Mouse (Mus musculus) ZHBTc4 (cell line): ENCODE measurements around the gene Relt.

Experiments
- DNase-seq: peaks from one replicate; pipeline ENCODE4 v3.0.0-alpha.2; 2011; ENCODE audit warnings: low read depth, low spot score

Relt gene

DNA sequence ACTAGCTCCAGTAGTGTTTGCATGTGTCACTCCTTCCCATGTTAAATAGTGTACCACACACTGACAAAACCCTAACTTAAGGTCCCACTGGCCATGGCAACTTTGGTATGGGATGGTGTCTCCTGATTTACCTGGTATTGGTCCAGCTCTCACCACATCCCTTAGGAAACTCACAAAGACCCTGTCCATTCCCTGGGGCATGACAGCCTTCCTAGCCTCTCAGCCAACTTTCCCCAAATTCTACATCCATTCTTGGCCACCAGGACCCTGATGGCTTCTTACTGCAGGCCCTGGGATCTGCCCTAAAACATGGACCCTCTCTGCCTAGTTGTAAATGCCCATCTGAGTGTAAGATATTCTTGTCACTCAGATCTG lies 18.2 kb downstream of the Relt start:
- no peak for DNase-seq

- DNase-seq, result no peak
Measured at GRCm38 (mm10) chr7:100844385-100845025, 18.7 kb downstream of the Relt start.

DNA sequence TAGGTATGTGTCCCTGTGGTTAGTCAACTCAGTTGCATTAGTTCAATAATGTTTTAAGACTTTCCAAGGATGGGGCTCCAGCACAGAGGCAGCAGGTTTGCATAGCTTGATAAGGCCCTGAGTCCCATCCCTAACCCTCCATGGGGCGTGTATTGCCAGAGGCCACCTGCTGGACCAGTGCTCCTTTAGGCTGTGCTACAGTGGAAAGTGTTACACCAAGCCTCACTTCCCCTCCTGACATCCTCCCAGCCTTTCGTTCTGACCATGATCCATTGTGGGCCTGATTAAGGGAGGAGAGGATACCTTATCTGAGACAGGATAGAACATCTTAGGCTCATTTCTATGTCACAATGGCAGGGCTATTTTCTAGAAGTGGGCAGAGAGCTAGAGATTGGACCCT lies 19.4 kb downstream of the Relt start:
- DNase-seq, result no peak

DNA sequence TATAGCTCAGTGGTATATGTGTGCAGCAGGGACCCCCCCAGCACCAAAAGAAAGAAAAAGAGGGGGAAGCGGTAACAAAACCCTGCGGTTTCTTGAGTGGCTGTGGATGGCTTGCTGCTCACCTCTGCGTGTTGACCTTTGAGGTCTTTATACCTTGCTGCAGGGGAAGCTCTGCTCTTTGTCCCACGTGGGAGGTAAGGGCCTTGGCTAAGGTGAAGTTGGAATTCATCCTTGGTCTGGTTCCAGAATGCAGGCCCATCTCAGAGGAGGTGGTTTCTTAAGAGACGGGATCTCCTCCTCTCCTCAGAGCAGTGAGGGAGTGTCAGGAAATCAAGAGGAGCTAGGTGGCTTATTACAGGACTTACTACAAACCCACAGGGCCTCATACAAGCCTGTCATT lies 21.1 kb downstream of the Relt start:
- no peak for DNase-seq

GRCm38 (mm10) chr7:100841608-100842007 lies 21.6 kb downstream of the Relt start:
- no peak for DNase-seq

DNA sequence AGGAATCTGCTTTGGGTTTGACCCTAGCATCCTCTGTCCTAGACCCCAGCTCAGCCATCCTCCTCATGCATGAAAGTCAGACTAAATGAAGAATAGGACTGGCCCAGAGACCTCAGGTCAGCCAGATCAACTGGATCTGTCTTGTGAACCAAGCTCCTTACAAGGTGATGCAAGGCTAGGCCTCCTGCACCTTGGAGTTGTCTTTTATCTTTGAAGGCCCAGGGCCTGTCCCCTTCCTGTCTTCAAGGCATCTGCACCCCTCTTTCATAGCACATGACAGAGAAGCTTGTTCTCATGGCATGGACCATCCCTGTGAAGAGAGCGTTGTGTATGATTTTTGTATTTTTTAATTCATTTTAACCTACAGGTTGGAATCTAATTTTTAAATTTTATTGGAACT lies 22.3 kb downstream of the Relt start:
- DNase-seq, result no peak

DNA sequence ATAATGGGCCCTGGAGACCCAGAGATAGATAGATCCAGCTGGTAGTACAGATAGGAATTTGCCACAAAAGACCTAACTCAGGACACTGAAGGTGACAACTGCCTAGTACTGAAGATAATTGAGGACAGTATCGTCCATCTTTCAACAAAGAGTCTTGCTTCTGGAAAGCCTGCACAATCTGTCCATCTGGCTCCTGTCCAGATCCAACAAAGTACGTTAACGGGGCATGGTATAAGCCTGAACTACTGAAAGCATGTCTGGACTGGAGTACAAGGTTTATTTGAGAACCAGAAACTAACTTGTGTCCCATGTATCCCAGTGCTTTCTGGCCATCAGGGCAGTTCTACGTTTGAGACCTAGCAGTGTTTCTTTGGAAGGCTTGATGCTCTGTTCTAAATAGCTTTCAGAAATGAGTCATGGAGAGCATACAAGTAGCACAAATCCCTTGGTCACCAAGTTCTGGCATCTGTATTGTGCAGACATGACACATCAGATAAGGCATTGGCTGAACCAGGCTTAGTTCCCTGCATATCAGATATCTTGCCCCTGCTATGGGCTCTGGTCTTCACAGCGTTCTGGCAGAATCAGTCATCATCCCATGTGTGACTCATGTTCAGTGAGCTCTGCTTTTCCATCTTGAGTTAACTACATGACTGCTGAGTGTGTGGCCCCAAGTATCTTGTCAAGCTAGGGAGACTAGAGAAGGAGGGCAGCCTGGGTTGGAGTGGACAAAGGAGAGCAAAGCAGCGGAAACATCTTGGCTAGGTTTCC lies 23.4 kb downstream of the Relt start:
- no peak for DNase-seq

DNA sequence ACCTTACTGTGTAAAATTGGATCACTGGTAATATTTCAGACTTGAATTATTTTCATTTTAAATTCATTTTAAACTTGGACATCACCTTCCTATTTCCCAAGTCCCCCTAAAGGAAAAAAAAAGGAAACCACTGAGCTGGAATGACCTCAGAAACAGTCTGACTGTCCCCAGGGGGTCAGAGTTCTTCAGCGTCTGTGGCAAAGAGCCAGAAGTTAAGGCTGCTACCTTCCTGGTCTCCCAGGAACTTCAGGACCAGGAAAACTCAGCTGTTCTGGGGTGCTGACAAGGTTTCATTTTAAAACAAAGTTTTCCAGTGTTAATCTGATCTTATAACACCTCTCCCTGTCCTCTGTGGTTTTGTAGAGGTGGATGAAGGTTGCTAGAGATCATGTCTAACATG lies 25.5 kb downstream of the Relt start:
- DNase-seq, result no peak

GRCm38 (mm10) chr7:100836657-100837056 lies 26.6 kb downstream of the Relt start:
- no peak for DNase-seq

GRCm38 (mm10) chr7:100835711-100836110 lies 27.5 kb downstream of the Relt start:
- no peak for DNase-seq

DNA sequence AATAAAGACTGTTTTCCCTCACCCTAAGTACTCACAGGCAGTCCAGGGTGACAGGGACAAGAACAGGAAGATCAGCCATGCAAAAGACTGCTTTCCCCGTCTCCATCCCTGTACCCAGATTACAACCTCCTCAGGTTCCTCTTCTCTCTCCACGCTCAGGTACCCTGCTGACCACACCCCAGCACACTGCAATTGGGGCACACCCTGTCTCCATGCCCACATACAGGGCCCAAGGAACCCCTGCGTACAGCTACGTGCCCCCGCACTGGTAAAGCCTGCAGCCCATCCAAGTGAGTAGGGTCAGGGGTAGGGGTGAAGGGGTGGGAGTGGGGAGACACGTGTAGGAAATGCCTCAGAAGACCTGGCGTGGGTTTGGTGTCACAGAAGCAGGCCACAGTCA lies 28.1 kb downstream of the Relt start:
- no peak for DNase-seq

DNA sequence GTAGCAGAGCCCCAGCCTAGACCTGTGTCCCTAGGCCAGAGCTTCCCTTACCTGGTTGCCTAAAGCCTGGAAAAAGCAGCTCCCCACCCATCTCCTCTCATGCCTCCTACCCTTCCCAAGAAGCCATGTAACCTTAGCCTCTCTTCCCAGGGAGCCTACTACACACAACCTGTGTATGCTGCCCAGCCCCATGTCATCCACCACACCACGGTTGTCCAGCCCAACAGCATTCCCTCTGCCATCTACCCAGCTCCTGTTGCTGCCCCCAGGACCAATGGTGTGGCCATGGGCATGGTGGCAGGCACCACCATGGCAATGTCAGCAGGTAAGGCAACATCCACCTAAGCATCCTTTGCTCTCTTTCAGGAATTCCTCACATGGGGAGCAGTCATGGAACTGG lies 29.4 kb downstream of the Relt start:
- no peak for DNase-seq

GRCm38 (mm10) chr7:100828549-100828948 lies 34.7 kb downstream of the Relt start:
- no peak for DNase-seq

GRCm38 (mm10) chr7:100824661-100825060 lies 38.6 kb downstream of the Relt start:
- DNase-seq, result no peak

GRCm38 (mm10) chr7:100818401-100819064 lies 44.7 kb downstream of the Relt start:
- DNase-seq, result no peak

DNA sequence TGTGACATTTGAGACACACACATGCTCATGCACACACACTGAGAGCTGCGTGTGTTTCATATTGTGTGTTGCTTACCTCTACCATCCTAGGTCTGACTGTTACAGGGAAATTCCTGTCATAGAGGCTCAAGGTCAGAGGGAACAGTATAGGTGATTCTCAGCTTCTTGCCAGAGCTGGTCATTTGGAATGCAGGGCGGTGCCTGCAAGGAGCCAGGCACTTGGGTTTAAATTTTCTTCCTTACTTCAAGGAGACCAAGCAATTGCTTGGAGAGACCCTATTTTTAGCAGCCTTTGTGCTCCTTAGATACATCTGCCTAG lies 45.8 kb downstream of the Relt start:
- DNase-seq, result peak; percentile 70

DNA sequence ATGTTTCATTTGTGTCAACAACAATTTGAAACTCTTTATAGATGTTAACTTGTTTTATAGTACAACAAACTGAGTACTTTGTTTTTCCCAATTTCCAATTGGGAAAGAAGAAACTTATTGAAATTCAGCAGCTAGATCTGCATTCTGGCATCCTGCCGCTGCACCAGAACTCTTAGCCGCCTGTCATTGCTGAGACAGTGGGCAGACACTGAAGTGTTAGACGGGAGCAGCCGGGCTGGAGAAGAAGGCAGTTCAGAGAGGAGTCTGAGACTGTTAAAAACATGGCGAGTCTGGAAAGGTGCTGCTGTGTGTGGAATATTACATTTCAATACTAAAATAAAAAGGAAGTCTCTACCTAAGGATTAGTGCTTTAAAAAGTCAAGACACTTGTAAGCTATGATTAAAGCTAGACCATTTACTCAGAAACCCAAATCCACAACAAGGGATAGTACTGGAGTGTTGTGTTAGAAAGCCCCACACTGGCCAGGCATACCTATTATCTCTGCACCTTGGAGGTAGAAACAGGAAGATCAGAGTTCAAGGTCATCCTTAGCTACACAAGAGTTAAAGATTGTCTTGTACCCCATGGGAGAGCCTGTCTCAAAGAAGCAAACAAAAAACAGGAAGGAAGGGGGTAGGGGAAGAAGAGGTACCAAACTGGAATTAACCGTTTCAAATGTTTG lies 46.3 kb downstream of the Relt start:
- no peak for DNase-seq

DNA sequence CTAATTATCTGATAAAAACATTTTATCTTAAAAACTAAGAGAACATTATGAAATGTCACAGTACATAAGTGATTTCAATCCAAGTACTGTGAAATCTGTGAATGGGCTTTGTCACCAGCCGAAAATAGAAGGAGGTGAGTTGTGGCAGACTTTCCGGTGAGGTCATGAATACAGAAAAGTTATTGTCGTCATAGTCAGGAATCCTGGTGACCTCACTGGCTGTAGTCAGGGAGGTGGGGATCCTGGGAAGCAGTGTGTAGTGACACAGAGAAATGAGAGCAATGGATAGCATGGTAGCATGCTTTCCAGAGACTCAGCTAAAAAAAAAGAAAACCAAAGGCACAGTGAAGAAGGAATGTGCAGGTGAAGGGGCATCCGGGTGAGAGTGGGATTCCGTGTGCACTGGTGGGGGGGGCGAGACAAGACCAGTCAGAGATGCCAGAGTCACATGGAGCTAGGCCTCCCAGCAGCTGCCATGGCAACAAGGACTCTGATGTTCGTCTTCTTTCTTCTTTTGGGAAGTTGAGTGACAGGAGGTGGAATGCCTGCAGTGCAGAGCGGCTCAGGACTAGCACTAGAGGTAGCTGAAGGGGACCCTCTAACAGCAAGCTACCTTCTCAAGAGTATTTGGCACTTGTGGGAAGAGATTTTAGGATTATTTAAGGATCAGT lies 47.2 kb downstream of the Relt start:
- DNase-seq, result peak; percentile 37

- DNase-seq, result no peak
Measured at GRCm38 (mm10) chr7:100812641-100813040, 50.6 kb downstream of the Relt start.

- no peak for DNase-seq
Measured at GRCm38 (mm10) chr7:100811912-100812311, 51.3 kb downstream of the Relt start.

DNA sequence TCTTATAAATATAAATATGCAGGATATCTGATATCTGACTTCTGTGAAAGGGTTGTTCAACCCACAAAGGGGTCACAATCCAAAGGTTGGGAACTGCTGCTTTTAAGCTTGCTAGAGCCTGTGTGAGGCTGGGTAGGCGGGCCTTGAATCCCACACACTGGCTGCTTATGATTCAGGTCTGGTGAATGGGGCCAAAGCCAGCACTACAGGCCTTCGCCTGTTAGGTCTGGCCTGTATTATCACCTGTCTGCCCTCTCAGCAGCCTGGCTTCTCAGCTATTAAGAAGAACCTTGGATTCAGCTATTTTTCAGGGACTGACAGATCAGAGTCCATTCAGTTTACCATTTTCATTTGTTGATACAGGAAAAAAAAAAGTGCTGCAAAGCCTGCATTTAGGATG lies 57.9 kb downstream of the Relt start:
- DNase-seq, result no peak

GRCm38 (mm10) chr7:100798810-100799209 lies 64.4 kb downstream of the Relt start:
- no peak for DNase-seq
